In genomic region chr11:65728906-65729305, GRCm38 (mm10) we compare ENCODE assay signal across 23 mouse cellular contexts. TPM values are rescaled to one million over a fixed set of nuclear protein-coding genes. Genes with fewer than 3 reads are reported as not detected.
DNase-seq lines count a peak whose midpoint lies in the region; ATAC-seq and TF ChIP-seq lines count a peak whose summit lies in the region.
"Had no signal": no experiment of that assay in that cellular context is flagged by ENCODE, and none has a peak within 500 bp of the region (broad histone marks: within the 10 kb centered on the region; RNA-seq: fewer than 3 reads in every experiment).

No protein-coding gene starts in this region.

- WGBS in heart, embryonic 14.5 days = 77% methylated on average over 4 of the region's 4 CpGs
- 96% methylated on average over 4 of the region's 4 CpGs for WGBS in midbrain, postnatal 0 days

- no peak overlapping the region for H3K4me2 ChIP-seq in heart, embryonic 14.5 days (ENCODE audit: low read length)
- H3K4me2 ChIP-seq in midbrain, postnatal 0 days (ENCODE audit: low read depth, low read length, poor library complexity, severe bottlenecking) = no peak overlapping the region
- H3K4me2 ChIP-seq: forebrain, embryonic 13.5 days; heart, embryonic 12.5 days; hindbrain, embryonic 14.5 days had no signal

- H3K4me1 ChIP-seq in heart, embryonic 14.5 days (ENCODE audit: control insufficient read depth in 2 of 2, insufficient read depth in 2 of 2, low read length in 2 of 2) = peaks cover 0 to 25% of the 10 kb centered on the region in 2 experiments; a peak in 3 of 4 replicates
- H3K4me1 ChIP-seq in midbrain, postnatal 0 days (ENCODE audit: insufficient read depth, low read length) = no peaks in the 10 kb centered on the region
- H3K4me1 ChIP-seq: forebrain, embryonic 10.5 days; forebrain, embryonic 13.5 days had no signal

- no peak for TF ChIP-seq CTCF in midbrain, postnatal 0 days (IDR thresholded peaks at IDR 0.05)

- no peak overlapping the region for H3K27ac ChIP-seq in heart, embryonic 14.5 days (replicated peaks in 1 of 2; ENCODE audit: control insufficient read depth in 1 of 2, insufficient read depth in 1 of 2, low read depth in 2 of 2, low read length in 2 of 2)
- no peak overlapping the region for H3K27ac ChIP-seq in midbrain, postnatal 0 days (ENCODE audit: low read depth, low read length)
- H3K27ac ChIP-seq: forebrain, embryonic 10.5 days; forebrain, embryonic 13.5 days; hindbrain, embryonic 14.5 days; hindbrain, postnatal 0 days had no signal

- intact Hi-C loops in gastrocnemius, postnatal 36 days (cut with DNase I) = no loop called here

- H3K9me3 ChIP-seq in heart, embryonic 14.5 days (ENCODE audit: control insufficient read depth, low read length) = no peaks in the 10 kb centered on the region
- H3K9me3 ChIP-seq in midbrain, postnatal 0 days (ENCODE audit: low read length) = no peaks in the 10 kb centered on the region
- H3K9me3 ChIP-seq: forebrain, embryonic 10.5 days; forebrain, embryonic 13.5 days; heart, embryonic 12.5 days had no signal

- H3K27me3 ChIP-seq in heart, embryonic 14.5 days (ENCODE audit: control insufficient read depth, insufficient read depth, low read length) = no peaks in the 10 kb centered on the region
- H3K27me3 ChIP-seq in midbrain, postnatal 0 days (ENCODE audit: insufficient read depth, low read length) = no peaks in the 10 kb centered on the region
- H3K27me3 ChIP-seq: forebrain, embryonic 13.5 days; heart, embryonic 12.5 days had no signal

- no peak overlapping the region for H3K9ac ChIP-seq in heart, embryonic 14.5 days (ENCODE audit: low read length)
- H3K9ac ChIP-seq in midbrain, postnatal 0 days (replicated peaks; ENCODE audit: low read length, poor library complexity, severe bottlenecking) = no peak overlapping the region
- H3K9ac ChIP-seq: forebrain, embryonic 13.5 days; heart, embryonic 12.5 days; hindbrain, embryonic 14.5 days had no signal

- DNase-seq in heart, adult 8-10 months (ENCODE audit: low spot score) = no peak
- DNase-seq in adrenal gland, adult (ENCODE audit: inconsistent age in 2 of 2, low spot score in 1 of 2) = peak; percentile 73 to 89
- peak; percentile 59 for DNase-seq in adrenal gland, postnatal 10 days
- peak; percentile 70 to 71 for DNase-seq in adrenal gland, postnatal 36 days
- no peak for DNase-seq in testis, postnatal 10 days (ENCODE audit: low spot score)
- DNase-seq in gastrocnemius, postnatal 36 days = no peak
- no peak for DNase-seq in midbrain, postnatal 0 days (ENCODE audit: low spot score)
- DNase-seq: cerebellum, adult 18-20 months; cerebellum, adult 9-10 months; cerebellum, postnatal 14 days; gastrocnemius, postnatal 10 days; heart, adult 11 months; heart, postnatal 14 days; heart, postnatal 4 days had no signal

- H3K4me3 ChIP-seq in heart, embryonic 14.5 days (ENCODE audit: control insufficient read depth in 1 of 2, insufficient read depth in 1 of 2, low read depth in 1 of 2, low read length in 2 of 2) = no peak overlapping the region
- no peak overlapping the region for H3K4me3 ChIP-seq in midbrain, postnatal 0 days (ENCODE audit: low read depth, low read length)
- H3K4me3 ChIP-seq: forebrain, embryonic 10.5 days; forebrain, embryonic 13.5 days; heart, embryonic 12.5 days had no signal

- peaks cover 26% of the 10 kb centered on the region for H3K36me3 ChIP-seq in heart, embryonic 14.5 days (ENCODE audit: control insufficient read depth, insufficient read depth, low read length)
- H3K36me3 ChIP-seq in midbrain, postnatal 0 days (ENCODE audit: insufficient read depth, low read length) = peaks cover 12% of the 10 kb centered on the region; the same call in 1 of the 2 replicates

- peak; percentile 35; the same call in 1 of the 2 replicates for ATAC-seq in heart, embryonic 14.5 days (ENCODE audit: insufficient number of reproducible peaks, insufficient read depth, low FRiP score, low read depth)
- no peak for ATAC-seq in midbrain, postnatal 0 days (ENCODE audit: low FRiP score)
- ATAC-seq: activated CD4-positive, CD25-positive, alpha-beta regulatory T cell, adult 4 months; forebrain, embryonic 13.5 days; forebrain, embryonic 16.5 days; hindbrain, postnatal 0 days; inflammation-experienced regulatory T-cells, adult 6 months had no signal

RNA-seq across cellular contexts. Expression of gene Map2k4, which starts 59.2 kb away (rescaled TPM):
- polyA plus RNA-seq in heart, embryonic 14.5 days (2014; fragmentation: Nextera tagmentation; extraction: Ambion mirVana) = 77.3 and 78.9 TPM in 2 replicates
- total RNA-seq in heart, adult 8-10 months (2022) = 10 to 100 TPM; 41.7 to 47.0 (median 44.6) TPM
- total RNA-seq in adrenal gland, postnatal 10 days (2021) = 10 to 100 TPM; 42.7 to 46.4 TPM
- total RNA-seq in adrenal gland, postnatal 36 days (2021) = 10 to 100 TPM; 44.8 to 50.4 TPM
- total RNA-seq in gastrocnemius, postnatal 36 days (2021) = 10 to 100 TPM; 66.3 to 66.9 TPM
- 160 and 175 TPM in 2 replicates for total RNA-seq in midbrain, postnatal 0 days (2014; rRNA removed)
- polyA plus RNA-seq in midbrain, postnatal 0 days (2015; fragmentation: Nextera tagmentation; extraction: Ambion mirVana) = 121 and 123 TPM in 2 replicates

Comparison
In these comparisons a context has a peak if more than half of its experiments do, and no peak if none do; other contexts are left out.
1. DNase-seq: peak in adrenal gland, adult (2 of 2), adrenal gland, postnatal 10 days (single experiment) and adrenal gland, postnatal 36 days (2 of 2); none in heart, adult 8-10 months (single experiment), testis, postnatal 10 days (single experiment), gastrocnemius, postnatal 36 days (0 of 2) and midbrain, postnatal 0 days (single experiment).